Mouse (Mus musculus): ENCODE results near the gene Arhgef17. TPM values are rescaled to one million over a fixed set of nuclear protein-coding genes. Genes with fewer than 3 reads are reported as not detected.

Arhgef17 gene
- polyA plus RNA-seq, 1 experiment from 2014 or later, result 8.0 TPM

DNA sequence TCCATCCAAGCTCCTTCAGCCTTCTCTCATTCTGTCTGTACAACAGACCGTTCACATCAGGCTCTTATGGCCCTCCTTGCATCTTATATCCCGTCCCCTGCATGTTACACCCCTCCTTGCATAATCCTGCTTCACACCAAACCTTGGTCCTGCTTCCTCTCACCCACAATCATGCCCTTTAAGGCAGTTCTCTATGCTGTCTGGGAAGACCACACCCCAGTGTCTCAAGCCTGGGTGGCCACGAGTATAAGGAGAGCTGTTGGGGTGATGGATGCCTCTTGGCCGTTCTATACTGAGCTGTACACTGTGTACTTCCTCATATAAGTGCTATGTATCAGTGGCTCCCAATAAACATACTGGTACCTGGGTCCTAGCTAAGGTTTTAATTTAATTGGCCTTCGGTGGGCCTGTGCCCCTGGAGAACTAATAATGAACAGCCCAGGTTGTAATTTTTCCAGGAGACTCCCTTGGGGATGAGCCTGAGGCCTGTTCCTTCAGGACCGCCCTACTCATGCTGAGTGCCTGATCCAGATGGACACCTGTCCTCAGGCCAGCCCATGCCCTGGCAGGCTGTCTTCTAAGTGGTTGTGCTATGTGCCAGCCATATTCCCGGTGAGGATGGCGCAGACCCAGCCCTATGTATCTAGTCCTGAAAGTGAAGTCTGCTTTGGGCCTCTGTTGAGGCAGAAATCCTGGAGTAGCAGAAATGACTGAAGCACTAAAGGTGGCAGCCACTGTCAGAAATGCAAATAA is 61.9 kb downstream of the Arhgef17 start:
- H3K4me1 ChIP-seq, result peaks cover 3% of the 10 kb centered on the region; the same call in 1 of the 2 replicates
- no peaks in the 10 kb centered on the region for H3K9me3 ChIP-seq
- WGBS, result 74% methylated on average over 8 of the region's 8 CpGs
- H3K27me3 ChIP-seq, result no peaks in the 10 kb centered on the region
- no peak overlapping the region for H3K27ac ChIP-seq
- H3K9ac ChIP-seq, result no peak overlapping the region
- H3K4me3 ChIP-seq, result no peak overlapping the region
- H3K36me3 ChIP-seq, result peaks cover 46% of the 10 kb centered on the region
- no peak overlapping the region for H3K4me2 ChIP-seq
- ATAC-seq (ENCODE audit: insufficient number of reproducible peaks, low FRiP score, low TSS enrichment, low read depth), result no peak

DNA sequence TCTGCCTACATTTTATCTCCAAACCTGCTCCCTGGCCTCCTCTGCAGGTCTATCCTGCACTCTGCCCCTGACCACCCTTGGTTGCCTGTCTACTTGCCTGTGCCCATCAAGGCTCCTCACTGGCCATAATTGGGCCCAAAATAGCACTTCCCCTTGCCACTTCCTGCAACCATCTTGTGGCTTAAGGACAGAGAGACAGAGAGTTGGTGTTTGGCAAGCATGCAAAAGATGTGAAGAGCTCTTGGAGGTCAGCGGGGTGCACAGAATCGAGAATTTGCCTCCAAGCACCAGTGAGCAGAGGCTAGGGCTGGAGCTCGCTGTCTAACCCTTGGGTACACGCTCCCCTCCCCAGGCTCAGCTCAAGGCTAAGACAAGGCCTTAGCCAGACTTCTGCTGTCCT is 63.4 kb downstream of the Arhgef17 start:
- H3K4me1 ChIP-seq, result peaks cover 3% of the 10 kb centered on the region; the same call in 1 of the 2 replicates
- H3K9me3 ChIP-seq, result no peaks in the 10 kb centered on the region
- no peak overlapping the region for H3K4me2 ChIP-seq
- no peak overlapping the region for H3K9ac ChIP-seq
- H3K27me3 ChIP-seq, result no peaks in the 10 kb centered on the region
- 0 out of 2 replicates have a peak overlapping the region, but pooled peaks have one; percentile 43 for H3K27ac ChIP-seq
- no peak overlapping the region for H3K4me3 ChIP-seq
- 78% methylated on average over 4 of the region's 4 CpGs for WGBS
- no peak for ATAC-seq (ENCODE audit: insufficient number of reproducible peaks, low FRiP score, low TSS enrichment, low read depth)
- peaks cover 32% of the 10 kb centered on the region for H3K36me3 ChIP-seq

DNA sequence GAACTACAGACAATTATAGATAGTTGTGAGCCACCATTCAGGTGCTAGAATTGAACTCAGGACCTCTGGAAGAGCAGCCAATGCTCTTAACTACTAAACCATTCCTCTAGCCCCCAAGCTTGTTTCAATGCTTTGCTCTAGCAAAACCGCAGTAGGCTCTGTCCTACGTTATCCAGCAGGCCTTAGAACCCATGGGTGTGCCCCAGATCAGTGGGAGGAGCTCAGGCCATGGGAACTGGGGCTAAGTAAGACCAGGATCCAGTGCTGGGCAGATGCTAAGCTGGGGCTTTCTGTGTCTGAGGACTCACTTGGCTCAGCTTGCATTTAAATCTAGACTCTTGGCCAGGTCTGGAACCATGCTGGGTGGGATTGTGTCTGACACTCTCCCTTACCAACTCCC is 64.3 kb downstream of the Arhgef17 start:
- no peaks in the 10 kb centered on the region for H3K27me3 ChIP-seq
- peaks cover 22% of the 10 kb centered on the region for H3K36me3 ChIP-seq
- H3K27ac ChIP-seq, result no peak overlapping the region
- WGBS, result 42% methylated on average over 2 of the region's 2 CpGs
- H3K9me3 ChIP-seq, result no peaks in the 10 kb centered on the region
- no peak overlapping the region for H3K4me2 ChIP-seq
- no peak for ATAC-seq (ENCODE audit: insufficient number of reproducible peaks, low FRiP score, low TSS enrichment, low read depth)
- no peak overlapping the region for H3K9ac ChIP-seq
- H3K4me3 ChIP-seq, result no peak overlapping the region
- H3K4me1 ChIP-seq, result peaks cover 9% of the 10 kb centered on the region

DNA sequence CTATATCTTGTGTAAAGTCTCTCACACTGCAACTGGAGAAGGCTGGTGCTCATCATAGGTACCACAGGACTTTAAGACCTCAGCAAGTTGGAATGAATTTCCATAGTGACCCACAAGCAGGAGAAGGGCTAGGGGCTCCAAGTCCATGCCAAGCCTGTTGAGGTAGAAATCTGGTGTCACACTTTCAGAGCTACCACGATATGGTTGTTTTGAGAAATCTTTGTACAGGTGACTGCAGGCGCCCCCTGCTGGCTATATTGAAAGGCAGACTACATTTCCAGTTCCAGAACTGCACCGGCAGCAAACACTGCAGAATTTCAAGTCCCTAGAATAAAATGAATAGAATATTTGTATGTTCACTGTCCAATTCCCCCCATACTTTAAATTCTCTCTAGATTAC is 65.2 kb downstream of the Arhgef17 start:
- Histone ChIP-seq H3K36me3 (peaks cover 13% of the 10 kb centered on the region), H3K9me3 (no peaks in the 10 kb centered on the region), H3K4me3 (no peak overlapping the region), H3K4me2 (no peak overlapping the region), H3K27me3 (no peaks in the 10 kb centered on the region), H3K27ac (no peak overlapping the region), H3K9ac (no peak overlapping the region), H3K4me1 (peaks cover 17% of the 10 kb centered on the region)
- no peak for ATAC-seq (ENCODE audit: insufficient number of reproducible peaks, low FRiP score, low TSS enrichment, low read depth)
- WGBS, result 6% methylated on average over 3 of the region's 3 CpGs

DNA sequence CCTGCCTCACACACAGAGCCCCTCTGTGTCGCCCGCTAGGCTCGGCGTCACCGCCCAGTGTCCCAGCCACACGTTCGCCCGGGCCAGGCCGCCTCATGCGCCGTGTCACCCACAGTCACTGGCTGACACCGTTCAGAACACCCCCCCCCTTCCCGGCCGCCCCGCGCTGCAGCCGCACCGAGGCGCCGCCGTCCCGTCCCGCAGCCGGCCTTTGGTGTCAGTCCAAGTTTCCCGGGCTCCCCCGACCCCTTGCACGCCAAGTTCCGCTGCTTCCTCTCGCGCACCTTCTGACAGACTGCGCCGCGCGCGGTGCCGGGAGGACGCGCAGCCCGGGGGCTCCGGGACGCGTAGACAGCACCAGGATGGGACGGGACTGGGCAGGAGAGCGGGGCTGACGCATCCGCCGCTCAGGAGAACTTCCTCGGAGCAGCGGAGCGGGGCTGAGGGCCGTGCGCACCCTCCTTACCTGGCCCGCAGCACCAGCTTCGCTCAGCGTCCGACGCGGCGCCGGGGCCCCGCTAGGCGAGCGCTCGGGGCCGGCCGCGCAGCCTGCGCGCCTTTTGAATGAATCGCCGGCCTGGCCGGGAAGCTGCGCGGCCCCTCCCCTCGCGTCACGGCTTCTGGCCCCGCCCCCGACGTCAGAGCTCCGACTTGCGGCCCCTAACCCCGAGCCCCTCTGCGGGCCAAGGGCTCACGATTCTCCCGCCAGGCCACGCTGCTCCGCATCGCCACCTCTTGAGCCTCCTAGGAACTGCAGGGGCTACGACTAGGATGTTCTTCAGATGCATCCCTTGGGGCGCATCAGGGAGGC is 68.9 kb downstream of the Arhgef17 start, which contains the start of gene Relt:
Relt (minus strand) TSS at position 619 of the 811 bp plus-strand sequence.
- Histone ChIP-seq H3K4me2 (peak within 1 kb of the TSS; percentile 98), H3K27ac (peak within 1 kb of the TSS; percentile 82), H3K4me3 (peak within 1 kb of the TSS; percentile 75), H3K36me3 (no peaks in the 10 kb centered on the region), H3K9ac (peak within 1 kb of the TSS; percentile 79), H3K4me1 (peaks cover 17% of the 10 kb centered on the region), H3K9me3 (no peaks in the 10 kb centered on the region), H3K27me3 (no peaks in the 10 kb centered on the region)
- under 1% methylated on average over 87 of the region's 91 CpGs for WGBS
- ATAC-seq (ENCODE audit: insufficient number of reproducible peaks, low FRiP score, low TSS enrichment, low read depth), result peak; percentile 82

DNA sequence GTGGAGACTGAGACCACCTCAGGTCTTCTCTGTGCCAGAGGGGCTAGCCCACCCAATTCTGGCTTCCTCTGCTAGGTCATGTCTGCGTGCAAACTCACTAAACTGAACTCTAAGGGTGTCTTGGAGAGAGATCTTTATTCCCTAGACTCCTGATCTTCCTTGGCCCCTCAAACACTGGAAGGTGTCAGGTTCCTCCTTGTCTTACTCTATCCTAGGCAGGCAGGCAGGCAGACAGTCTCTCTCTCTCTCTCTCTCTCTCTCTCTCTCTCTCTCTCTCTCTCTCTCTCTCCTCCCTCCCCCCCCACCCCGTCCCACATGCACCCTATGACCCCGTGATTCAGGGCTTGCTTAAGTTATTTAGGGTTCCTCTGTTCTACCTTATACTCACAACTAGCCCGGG is 69.6 kb downstream of the Arhgef17 start:
- H3K4me2 ChIP-seq, result peak overlapping the region; percentile 98

DNA sequence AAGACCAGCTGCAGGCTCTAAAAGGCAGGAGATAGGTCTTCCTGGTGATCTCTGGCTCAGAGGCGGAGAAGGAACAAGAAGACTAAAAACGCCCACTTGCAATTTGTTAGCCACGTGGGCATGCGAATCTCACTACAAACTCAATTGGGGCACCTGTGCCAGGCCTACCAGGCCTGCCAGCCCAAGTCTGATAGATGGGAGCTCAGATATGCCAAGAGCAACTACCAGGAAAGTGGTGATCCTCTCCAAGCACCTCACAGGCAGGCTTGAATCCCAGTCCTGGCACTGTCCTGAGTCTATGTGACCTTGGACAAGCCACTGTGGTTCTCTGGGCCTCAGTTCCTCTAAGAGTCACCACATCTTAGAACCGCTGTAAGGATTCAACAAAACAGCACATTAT is 70.7 kb downstream of the Arhgef17 start:
- Histone ChIP-seq H3K27me3 (no peaks in the 10 kb centered on the region), H3K36me3 (no peaks in the 10 kb centered on the region), H3K4me2 (no peak overlapping the region), H3K9ac (no peak overlapping the region), H3K4me1 (peaks cover 28% of the 10 kb centered on the region), H3K9me3 (no peaks in the 10 kb centered on the region), H3K27ac (no peak overlapping the region), H3K4me3 (no peak overlapping the region)
- WGBS, result 90% methylated on average over 5 of the region's 5 CpGs
- no peak for ATAC-seq (ENCODE audit: insufficient number of reproducible peaks, low FRiP score, low TSS enrichment, low read depth)

More for the DNA sequence above, 69.6 kb downstream of the Arhgef17 start:
- H3K27me3 ChIP-seq, result no peaks in the 10 kb centered on the region
- peak overlapping the region; percentile 79; the same call in 1 of the 2 replicates for H3K9ac ChIP-seq
- H3K4me1 ChIP-seq, result peaks cover 22% of the 10 kb centered on the region
- peak overlapping the region; percentile 75 for H3K4me3 ChIP-seq
- no peaks in the 10 kb centered on the region for H3K9me3 ChIP-seq
- H3K27ac ChIP-seq, result peak overlapping the region; percentile 82; the same call in 1 of the 2 replicates
- 11% methylated on average over 4 of the region's 4 CpGs for WGBS
- no peak; the same call in 1 of the 2 replicates for ATAC-seq (ENCODE audit: insufficient number of reproducible peaks, low FRiP score, low TSS enrichment, low read depth)
- H3K36me3 ChIP-seq, result no peaks in the 10 kb centered on the region

DNA sequence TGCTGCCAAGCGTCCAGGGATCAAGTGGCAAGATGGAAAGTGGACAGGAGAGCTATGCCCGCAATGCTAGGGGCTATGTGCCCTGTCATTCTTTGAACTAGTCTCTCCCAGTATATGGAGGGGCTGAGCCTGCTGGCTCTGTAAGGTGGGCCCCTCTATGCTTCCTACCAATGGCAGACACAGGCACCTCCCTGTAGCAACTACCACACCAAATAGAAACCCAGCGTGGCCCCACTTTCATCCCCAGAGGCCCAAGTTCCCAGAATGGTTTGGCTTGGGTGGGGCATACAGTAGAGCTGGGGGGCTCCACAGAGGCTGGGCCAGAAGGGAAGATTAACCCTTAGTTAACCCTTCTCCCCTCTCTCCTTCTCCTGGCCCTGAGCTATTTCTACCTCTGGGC is 71.5 kb downstream of the Arhgef17 start:
- H3K36me3 ChIP-seq, result no peaks in the 10 kb centered on the region
- no peak overlapping the region for H3K4me3 ChIP-seq
- H3K4me2 ChIP-seq, result no peak overlapping the region
- H3K4me1 ChIP-seq, result peaks cover 36% of the 10 kb centered on the region
- ATAC-seq (ENCODE audit: insufficient number of reproducible peaks, low FRiP score, low TSS enrichment, low read depth), result no peak
- H3K9me3 ChIP-seq, result no peaks in the 10 kb centered on the region
- 72% methylated on average over 3 of the region's 3 CpGs for WGBS
- no peak overlapping the region for H3K27ac ChIP-seq
- no peak overlapping the region for H3K9ac ChIP-seq
- no peaks in the 10 kb centered on the region for H3K27me3 ChIP-seq

DNA sequence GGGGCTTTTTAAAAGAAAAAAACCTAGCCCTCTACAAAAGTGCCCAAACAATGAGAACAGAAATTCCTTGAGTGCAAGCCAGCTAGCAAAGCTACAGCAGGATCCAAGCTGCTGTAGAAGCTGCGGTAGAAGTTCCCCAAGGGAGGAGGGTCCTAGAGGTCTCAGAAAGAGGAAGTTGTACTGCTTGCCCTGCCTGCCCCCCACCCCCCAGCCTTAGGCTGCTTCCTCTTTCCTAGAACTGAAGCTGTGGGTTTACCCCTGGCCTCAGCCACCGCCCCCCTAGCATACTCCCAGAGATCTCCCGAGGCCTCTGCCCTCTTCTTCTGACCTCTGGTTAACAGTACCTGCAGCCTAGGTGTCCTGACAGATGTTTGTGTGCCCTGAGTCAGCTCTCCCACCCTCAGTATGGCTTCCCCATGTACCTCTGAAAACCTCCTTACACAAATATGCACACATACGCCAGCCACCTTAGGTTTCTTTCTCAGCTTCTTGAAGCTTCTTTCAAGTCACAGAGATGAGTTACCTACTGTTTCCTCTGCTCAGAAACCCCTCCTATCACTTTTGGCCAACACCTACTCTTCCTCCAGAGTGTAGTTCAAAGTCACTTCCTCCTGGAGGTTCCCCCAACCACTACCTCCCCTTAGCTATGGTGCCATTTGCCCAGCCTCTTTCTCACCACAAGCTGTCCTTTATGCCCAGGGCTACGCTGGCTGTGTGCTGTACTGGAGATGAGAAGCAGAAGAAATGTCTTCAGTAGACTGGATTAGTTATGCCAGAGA is 75.9 kb downstream of the Arhgef17 start:
- peaks cover 52% of the 10 kb centered on the region for H3K4me1 ChIP-seq
- WGBS, result 46% methylated on average over 5 of the region's 5 CpGs
- H3K4me2 ChIP-seq, result no peak overlapping the region
- H3K36me3 ChIP-seq, result no peaks in the 10 kb centered on the region
- no peaks in the 10 kb centered on the region for H3K27me3 ChIP-seq
- H3K9me3 ChIP-seq, result no peaks in the 10 kb centered on the region
- H3K27ac ChIP-seq, result 0 out of 2 replicates have a peak overlapping the region, but pooled peaks have one; percentile 39
- H3K4me3 ChIP-seq, result no peak overlapping the region
- H3K9ac ChIP-seq, result no peak overlapping the region
- no peak for ATAC-seq (ENCODE audit: insufficient number of reproducible peaks, low FRiP score, low TSS enrichment, low read depth)

DNA sequence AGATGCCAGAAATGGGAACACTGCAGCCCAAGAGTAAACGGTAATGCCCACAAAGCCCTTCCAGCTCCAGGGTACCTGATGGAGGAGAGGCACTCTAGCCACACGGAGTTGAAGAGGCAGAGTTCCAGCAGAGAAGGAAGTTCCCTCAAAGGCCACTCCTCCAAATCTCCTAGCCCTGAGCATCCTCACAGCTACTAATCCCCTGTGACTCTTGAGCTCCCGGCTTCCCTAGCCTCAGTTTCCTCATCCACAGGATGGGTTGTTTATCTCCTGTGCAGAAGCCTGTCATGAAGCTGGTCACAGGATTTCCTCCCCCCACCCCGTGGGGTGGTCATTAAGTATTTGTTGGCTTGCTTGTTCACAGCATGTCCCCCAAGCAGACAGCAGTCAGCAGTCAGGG is 76.6 kb downstream of the Arhgef17 start:
- 44% methylated on average over 4 of the region's 4 CpGs for WGBS
- no peaks in the 10 kb centered on the region for H3K36me3 ChIP-seq
- 0 out of 2 replicates have a peak overlapping the region, but pooled peaks have one; percentile 39 for H3K27ac ChIP-seq
- no peak overlapping the region for H3K4me2 ChIP-seq
- peaks cover 52% of the 10 kb centered on the region for H3K4me1 ChIP-seq
- H3K27me3 ChIP-seq, result no peaks in the 10 kb centered on the region
- H3K9ac ChIP-seq, result no peak overlapping the region
- H3K9me3 ChIP-seq, result no peaks in the 10 kb centered on the region
- H3K4me3 ChIP-seq, result no peak overlapping the region
- ATAC-seq (ENCODE audit: insufficient number of reproducible peaks, low FRiP score, low TSS enrichment, low read depth), result no peak

DNA sequence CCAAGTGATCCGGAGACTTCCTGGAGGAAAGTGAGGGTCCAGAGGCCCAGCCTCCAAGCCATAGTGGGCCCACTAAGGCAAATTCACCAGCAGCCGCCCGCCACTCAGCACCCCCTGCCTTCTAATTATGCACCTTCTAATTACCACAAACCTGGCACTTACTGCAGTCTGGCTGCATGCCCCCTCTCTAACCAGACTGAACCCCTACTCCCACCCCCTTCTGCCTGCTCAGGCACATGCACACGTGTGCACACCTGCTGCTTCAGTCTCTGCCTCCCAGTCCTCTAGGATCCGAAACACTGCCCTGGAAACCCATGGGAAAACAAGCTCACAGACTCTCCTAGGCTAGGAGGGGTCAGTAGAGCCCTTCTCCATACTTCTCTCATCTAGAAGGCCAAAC is 77.0 kb downstream of the Arhgef17 start:
- H3K4me3 ChIP-seq, result no peak overlapping the region
- no peaks in the 10 kb centered on the region for H3K9me3 ChIP-seq
- peaks cover 52% of the 10 kb centered on the region for H3K4me1 ChIP-seq
- H3K9ac ChIP-seq, result no peak overlapping the region
- H3K27me3 ChIP-seq, result no peaks in the 10 kb centered on the region
- ATAC-seq (ENCODE audit: insufficient number of reproducible peaks, low FRiP score, low TSS enrichment, low read depth), result no peak
- no peaks in the 10 kb centered on the region for H3K36me3 ChIP-seq
- 50% methylated on average over 5 of the region's 5 CpGs for WGBS
- no peak overlapping the region for H3K4me2 ChIP-seq
- no peak overlapping the region for H3K27ac ChIP-seq
